Mouse (Mus musculus): Measurements from ENCODE around the gene Otud7a. TPM values are rescaled to one million over a fixed set of nuclear protein-coding genes. Genes with fewer than 3 reads are reported as not detected.

Gene Otud7a
- polyA plus RNA-seq (2021; fragmentation: Nextera tagmentation): 6.0 and 7.8 TPM in 2 replicates
- long read RNA-seq, experiment 1, partial matches to known transcripts: 0 of 11 reads
- long read RNA-seq, experiment 1, other reads (novel, unspliced or antisense): 11 of 11 reads
- long read RNA-seq, experiment 2, partial matches to known transcripts: 1 of 6 reads
- long read RNA-seq, experiment 2, other reads (novel, unspliced or antisense): 5 of 6 reads

DNA sequence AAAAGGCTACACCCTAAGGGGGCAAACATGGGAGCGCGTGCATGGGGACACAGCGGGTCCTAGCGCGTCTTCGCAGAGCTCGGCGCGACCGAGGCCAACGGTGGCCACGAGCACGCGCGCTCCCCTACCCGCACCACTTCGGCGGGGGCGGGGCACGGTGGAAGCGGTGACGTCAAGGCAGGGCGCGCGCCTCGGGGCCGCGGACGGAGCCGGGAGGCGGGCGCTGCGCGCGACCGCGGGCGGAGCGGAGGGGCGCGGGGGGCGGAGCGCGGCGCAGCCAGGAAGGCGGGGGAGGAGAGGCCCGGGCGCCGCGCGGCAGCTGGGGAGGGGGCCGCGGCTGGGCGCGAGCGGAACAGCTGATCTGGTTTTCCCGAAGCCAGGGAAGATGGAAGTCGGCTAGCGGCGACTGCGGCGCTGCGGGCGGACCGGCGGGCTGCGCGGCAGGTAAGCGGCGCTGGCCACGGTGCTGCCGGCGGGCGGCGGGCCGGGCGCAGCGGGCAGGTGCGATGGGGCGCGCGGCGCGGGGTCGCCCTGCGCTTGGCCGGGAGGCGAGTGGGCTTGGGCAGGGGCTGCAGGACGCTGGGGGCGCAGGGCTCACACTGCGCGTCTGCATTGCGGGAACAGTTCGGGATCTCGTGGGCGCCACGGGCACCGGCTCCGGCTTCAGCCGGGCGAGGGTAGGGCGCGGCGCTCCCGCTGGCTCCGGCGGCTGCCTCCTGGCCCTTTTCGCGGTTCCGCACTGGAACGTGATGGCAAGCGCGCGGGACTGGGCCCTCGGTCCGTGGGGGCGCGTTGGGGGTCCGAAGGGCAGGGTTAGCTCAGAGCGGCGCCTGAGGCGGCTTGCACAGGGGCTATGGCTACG lies at the start of gene Otud7a:
Gene Otud7a (plus strand): TSS at position 268 of the 862 bp plus-strand sequence.

Other genes with a start within 250 kb of the Otud7a start
- gene Chrna7, start 232.2 kb upstream of the Otud7a start, polyA plus RNA-seq (2021; fragmentation: Nextera tagmentation): 3.8 and 4.9 TPM in 2 replicates